In genomic region chr10:99526148-99526547, GRCm38 (mm10) we compare ENCODE assay signal across 15 mouse cellular contexts.
"Had no signal": no experiment of that assay in that cellular context is flagged by ENCODE, and none has a peak within 500 bp of the region (broad histone marks: within the 10 kb centered on the region; RNA-seq: fewer than 3 reads in every experiment).

No protein-coding gene starts in this region.

- H3K36me3 ChIP-seq: limb, embryonic 12.5 days; limb, embryonic 15.5 days had no signal

- H3K27me3 ChIP-seq: limb, embryonic 12.5 days; limb, embryonic 15.5 days; megakaryocyte, embryonic 14.5 days had no signal

- H3K4me3 ChIP-seq: left cerebral cortex, adult 2 months; limb, embryonic 12.5 days; limb, embryonic 15.5 days; megakaryocyte, embryonic 14.5 days had no signal

- H3K27ac ChIP-seq: left cerebral cortex, adult 2 months; limb, embryonic 12.5 days; limb, embryonic 15.5 days; liver, embryonic 14.5 days had no signal

- H3K4me1 ChIP-seq: megakaryocyte, embryonic 14.5 days had no signal

- H3K9me3 ChIP-seq: limb, embryonic 12.5 days; limb, embryonic 15.5 days had no signal

- DNase-seq: kidney, adult 18-20 months; kidney, adult 9 months; kidney, postnatal 14 days; kidney, postnatal 4 days; layer of hippocampus, adult 9-11 months; layer of hippocampus, postnatal 36 days; lung, embryonic 14.5 days; midbrain, embryonic 14.5 days; thymus, adult 2 months; thymus, postnatal 14 days had no signal
